20 mouse cellular contexts compared by ENCODE assay signal in genomic region chr10:21635988-21636710, GRCm38 (mm10). TPM values are rescaled to one million over a fixed set of nuclear protein-coding genes. Genes with fewer than 3 reads are reported as not detected.
DNase-seq lines count a peak whose midpoint lies in the region; ATAC-seq and TF ChIP-seq lines count a peak whose summit lies in the region.
"Had no signal": no experiment of that assay in that cellular context is flagged by ENCODE, and none has a peak within 500 bp of the region (broad histone marks: within the 10 kb centered on the region; RNA-seq: fewer than 3 reads in every experiment).

No protein-coding gene starts in this region.

- H3K4me2 ChIP-seq in heart, embryonic 12.5 days = no peak overlapping the region
- no peak overlapping the region for H3K4me2 ChIP-seq in lung, postnatal 0 days (replicated peaks; ENCODE audit: low read depth, low read length)
- no peak overlapping the region for H3K4me2 ChIP-seq in heart, embryonic 15.5 days
- H3K4me2 ChIP-seq: liver, embryonic 12.5 days; neural tube, embryonic 15.5 days had no signal

- no peak for ATAC-seq in heart, embryonic 12.5 days (ENCODE audit: insufficient number of reproducible peaks, low FRiP score)
- no peak for ATAC-seq in lung, postnatal 0 days
- ATAC-seq in heart, embryonic 15.5 days (replicated peaks; ENCODE audit: insufficient number of reproducible peaks, insufficient read depth, low FRiP score, low read depth) = peak; percentile 18; the same call in 1 of the 2 replicates
- ATAC-seq: liver, embryonic 12.5 days had no signal

- H3K4me3 ChIP-seq in heart, embryonic 12.5 days = no peak overlapping the region
- H3K4me3 ChIP-seq in lung, postnatal 0 days (ENCODE audit: low read depth, low read length) = no peak overlapping the region
- H3K4me3 ChIP-seq in lung, adult 2 months (replicated peaks; ENCODE audit: extremely low read depth, low read depth, low read length) = no peak overlapping the region
- H3K4me3 ChIP-seq in heart, embryonic 15.5 days = no peak overlapping the region
- H3K4me3 ChIP-seq: limb, embryonic 10.5 days; liver, embryonic 12.5 days; megakaryocyte, embryonic 14.5 days; neural tube, embryonic 15.5 days had no signal

- H3K36me3 ChIP-seq in heart, embryonic 12.5 days = no peaks in the 10 kb centered on the region
- no peaks in the 10 kb centered on the region for H3K36me3 ChIP-seq in lung, postnatal 0 days (ENCODE audit: insufficient read depth, low read length)
- no peaks in the 10 kb centered on the region for H3K36me3 ChIP-seq in heart, embryonic 15.5 days
- H3K36me3 ChIP-seq: limb, embryonic 10.5 days; liver, embryonic 12.5 days; neural tube, embryonic 15.5 days had no signal

- TF ChIP-seq CTCF in lung, postnatal 0 days (IDR thresholded peaks at IDR 0.05) = no peak
- TF ChIP-seq CTCF in lung, adult 2 months (IDR thresholded peaks at IDR 0.05; ENCODE audit: insufficient read depth, low read length) = no peak

- no peak overlapping the region for H3K9ac ChIP-seq in heart, embryonic 12.5 days
- H3K9ac ChIP-seq in lung, postnatal 0 days (replicated peaks; ENCODE audit: low read depth) = no peak overlapping the region
- no peak overlapping the region for H3K9ac ChIP-seq in heart, embryonic 15.5 days
- H3K9ac ChIP-seq: liver, embryonic 12.5 days; neural tube, embryonic 15.5 days had no signal

- no peak overlapping the region for H3K27ac ChIP-seq in heart, embryonic 12.5 days (ENCODE audit: poor library complexity, severe bottlenecking)
- 0 out of 2 replicates have a peak overlapping the region, but pooled peaks have one; percentile 45 for H3K27ac ChIP-seq in lung, postnatal 0 days (ENCODE audit: low read length)
- H3K27ac ChIP-seq in heart, embryonic 15.5 days = peak overlapping the region; percentile 24; the same call in 1 of the 2 replicates
- H3K27ac ChIP-seq: limb, embryonic 10.5 days; liver, embryonic 12.5 days; neural tube, embryonic 15.5 days had no signal

- TF ChIP-seq EP300 in lung, postnatal 0 days (IDR thresholded peaks at IDR 0.05) = no peak

- H3K9me3 ChIP-seq in heart, embryonic 12.5 days (replicated peaks) = no peaks in the 10 kb centered on the region
- no peaks in the 10 kb centered on the region for H3K9me3 ChIP-seq in lung, postnatal 0 days (ENCODE audit: low read length)
- no peaks in the 10 kb centered on the region for H3K9me3 ChIP-seq in heart, embryonic 15.5 days (replicated peaks)
- H3K9me3 ChIP-seq: limb, embryonic 10.5 days; liver, embryonic 12.5 days; megakaryocyte, embryonic 14.5 days; neural tube, embryonic 15.5 days had no signal

- no peak for TF ChIP-seq POLR2A in lung, adult 2 months (IDR thresholded peaks at IDR 0.05; ENCODE audit: borderline replicate concordance, extremely low read depth, low read depth, low read length)

- 61% methylated on average over 4 of the region's 4 CpGs for WGBS in heart, embryonic 12.5 days
- WGBS in lung, postnatal 0 days = 80% methylated on average over 4 of the region's 4 CpGs
- WGBS in lung, adult 2 months = 84% methylated on average over 4 of the region's 4 CpGs
- WGBS in heart, embryonic 15.5 days = 63% methylated on average over 4 of the region's 4 CpGs

- DNase-seq in heart, adult 9 months (ENCODE audit: low spot score in 2 of 2) = peak; percentile 24 to 50
- no peak for DNase-seq in lung, postnatal 0 days (ENCODE audit: low spot score)
- no peak for DNase-seq in lung, adult 2 months
- DNase-seq in embryo, embryonic 10 days (ENCODE audit: low spot score) = no peak
- DNase-seq in gastrocnemius, postnatal 10 days = no peak
- DNase-seq: adrenal gland, postnatal 25 days; retina, postnatal 1 day had no signal

- H3K4me1 ChIP-seq in heart, embryonic 12.5 days (replicated peaks) = peaks cover 17% of the 10 kb centered on the region
- no peaks in the 10 kb centered on the region for H3K4me1 ChIP-seq in lung, postnatal 0 days (ENCODE audit: insufficient read depth, low read depth, low read length)
- H3K4me1 ChIP-seq in lung, adult 2 months (ENCODE audit: control insufficient read depth, insufficient read depth, low read length) = no peaks in the 10 kb centered on the region
- peaks cover 15% of the 10 kb centered on the region for H3K4me1 ChIP-seq in heart, embryonic 15.5 days (replicated peaks)
- H3K4me1 ChIP-seq: limb, embryonic 10.5 days; liver, embryonic 12.5 days; megakaryocyte, embryonic 14.5 days; neural tube, embryonic 15.5 days had no signal

- H3K27me3 ChIP-seq in heart, embryonic 12.5 days (replicated peaks) = no peaks in the 10 kb centered on the region
- H3K27me3 ChIP-seq in lung, postnatal 0 days (replicated peaks; ENCODE audit: insufficient read depth, low read length) = no peaks in the 10 kb centered on the region
- H3K27me3 ChIP-seq in heart, embryonic 15.5 days = peaks cover 7% of the 10 kb centered on the region; the same call in 1 of the 2 replicates
- H3K27me3 ChIP-seq: liver, embryonic 12.5 days; megakaryocyte, embryonic 14.5 days; neural tube, embryonic 15.5 days had no signal

RNA-seq across cellular contexts. Expression of gene 1700020N01Rik, which starts 43.2 kb away (rescaled TPM):
- 0.18 and 0.54 TPM in 2 replicates for polyA plus RNA-seq in heart, embryonic 12.5 days (2016; fragmentation: Nextera tagmentation; extraction: Ambion mirVana)
- 0.11 and 0.21 TPM in 2 replicates for polyA plus RNA-seq in lung, postnatal 0 days (2015; fragmentation: Nextera tagmentation; extraction: Ambion mirVana)
- polyA plus RNA-seq in lung, adult 2 months (2012; rRNA removed) = not detected in 2 replicates
- not detected in 2 replicates for polyA plus RNA-seq in heart, embryonic 15.5 days (2015; fragmentation: Nextera tagmentation; extraction: Ambion mirVana)
- total RNA-seq in gastrocnemius, postnatal 10 days (2021) = not detected
- total RNA-seq: granulocyte monocyte progenitor cell, adult 5-6 weeks; layer of hippocampus, postnatal 36 days; midbrain, postnatal 0 days had no signal
- polyA plus RNA-seq: embryonic facial prominence, embryonic 11.5 days; hindbrain, embryonic 16.5 days; limb, embryonic 10.5 days; liver, embryonic 12.5 days; lung, embryonic 16.5 days; midbrain, postnatal 0 days; neural tube, embryonic 15.5 days; stomach, embryonic 14.5 days had no signal

Comparison
In these comparisons a context has a peak if more than half of its experiments do, and no peak if none do; other contexts are left out.
1. DNase-seq: peak in heart, adult 9 months (2 of 2); none in lung, postnatal 0 days (single experiment), lung, adult 2 months (single experiment), embryo, embryonic 10 days (single experiment) and gastrocnemius, postnatal 10 days (single experiment).